Mouse (Mus musculus): ENCODE measurements around the gene Csnk2a1. TPM values are rescaled to one million over a fixed set of nuclear protein-coding genes. Genes with fewer than 3 reads are reported as not detected.

Csnk2a1 gene
- polyA plus RNA-seq, 1 experiment: 3.4 TPM

GRCm38 (mm10) chr2:152292475-152292874 lies 65.8 kb downstream of the Csnk2a1 start:
- no peaks in the 10 kb centered on the region for H3K9me3 ChIP-seq
- no peaks in the 10 kb centered on the region for H3K27me3 ChIP-seq (replicated peaks)
- no peak for TF ChIP-seq GATA1 (IDR thresholded peaks at IDR 0.05; ENCODE audit: borderline replicate concordance, low read length)
- no peak for TF ChIP-seq FLI1 (IDR thresholded peaks at IDR 0.05; ENCODE audit: low read length)
- H3K36me3 ChIP-seq (replicated peaks; ENCODE audit: low read length): peaks cover 27% of the 10 kb centered on the region
- no peak overlapping the region for H3K4me3 ChIP-seq (replicated peaks)
- H3K4me1 ChIP-seq: peaks cover 36% of the 10 kb centered on the region

DNA sequence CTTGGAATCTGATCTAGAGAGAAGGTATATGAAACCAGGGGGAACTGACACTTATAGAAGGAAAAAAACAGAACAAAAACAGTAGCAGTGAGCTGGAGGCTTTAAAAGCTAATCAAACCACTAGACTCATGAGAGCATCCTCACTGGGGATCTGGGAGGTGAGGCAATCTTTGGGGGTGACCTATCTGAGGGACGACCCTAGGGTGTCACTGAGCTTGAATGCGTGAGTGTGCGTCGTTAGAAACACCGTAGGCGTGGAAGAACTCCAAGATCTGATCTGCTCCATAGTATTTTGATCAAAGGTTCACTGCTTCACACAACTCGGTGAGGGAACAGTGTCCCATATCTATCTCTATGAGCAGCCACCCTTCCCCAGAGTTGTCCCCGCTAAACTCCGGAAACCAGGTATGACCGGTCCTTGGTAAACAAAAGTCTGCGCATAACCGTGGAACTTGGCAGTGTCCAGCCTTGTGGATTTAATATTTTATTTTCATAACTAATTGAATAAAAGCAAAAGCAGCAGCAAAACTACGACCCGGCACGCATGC lies 66.6 kb downstream of the Csnk2a1 start:
- no peaks in the 10 kb centered on the region for H3K9me3 ChIP-seq

GRCm38 (mm10) chr2:152293727-152294475 lies 67.3 kb downstream of the Csnk2a1 start, which contains the start of gene Tbc1d20:
Gene Tbc1d20 (plus strand): TSS chr2:152293828.
- Histone ChIP-seq H3K4me3 (replicated peaks) (peak within 1 kb of the TSS; percentile 96), H3K9me3 (no peaks in the 10 kb centered on the region), H3K36me3 (replicated peaks; ENCODE audit: low read length) (peaks cover 19% of the 10 kb centered on the region), H3K27me3 (replicated peaks) (no peaks in the 10 kb centered on the region), H3K4me1 (peaks cover 51% of the 10 kb centered on the region)
- TF ChIP-seq GATA1 (IDR thresholded peaks at IDR 0.05; ENCODE audit: borderline replicate concordance, low read length): no peak
- TF ChIP-seq FLI1 (IDR thresholded peaks at IDR 0.05; ENCODE audit: low read length): no peak

More for the DNA sequence above, 66.6 kb downstream of the Csnk2a1 start:
- TF ChIP-seq FLI1 (IDR thresholded peaks at IDR 0.05; ENCODE audit: low read length): no peak
- no peak for TF ChIP-seq GATA1 (IDR thresholded peaks at IDR 0.05; ENCODE audit: borderline replicate concordance, low read length)
- Histone ChIP-seq H3K36me3 (replicated peaks; ENCODE audit: low read length) (peaks cover 21% of the 10 kb centered on the region), H3K27me3 (replicated peaks) (no peaks in the 10 kb centered on the region), H3K4me3 (replicated peaks) (peak overlapping the region; percentile 96), H3K4me1 (peaks cover 44% of the 10 kb centered on the region)

DNA sequence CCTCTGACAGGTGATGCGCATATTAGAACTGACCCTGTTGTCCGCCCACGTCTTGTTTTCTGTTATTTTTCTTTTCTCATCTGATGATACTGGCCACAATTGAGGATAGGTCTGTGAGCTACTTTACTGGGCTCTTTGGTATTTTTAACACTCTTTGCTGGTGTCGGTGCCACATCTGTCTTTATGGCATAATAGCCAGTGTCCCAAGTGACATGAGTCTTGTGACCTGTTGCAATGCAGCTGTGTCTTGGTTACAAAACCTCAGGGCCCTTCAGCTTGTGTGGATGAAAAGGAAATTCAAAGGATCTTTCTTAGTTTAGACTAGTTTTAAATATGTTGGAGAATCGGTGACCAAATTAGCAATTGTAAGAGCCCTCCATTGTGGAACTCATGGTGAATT lies 67.9 kb downstream of the Csnk2a1 start:
- peak overlapping the region; percentile 96 for H3K4me3 ChIP-seq (replicated peaks)
- H3K27me3 ChIP-seq (replicated peaks): no peaks in the 10 kb centered on the region
- H3K36me3 ChIP-seq (replicated peaks; ENCODE audit: low read length): peaks cover 19% of the 10 kb centered on the region
- no peak for TF ChIP-seq GATA1 (IDR thresholded peaks at IDR 0.05; ENCODE audit: borderline replicate concordance, low read length)
- no peak for TF ChIP-seq FLI1 (IDR thresholded peaks at IDR 0.05; ENCODE audit: low read length)
- H3K9me3 ChIP-seq: no peaks in the 10 kb centered on the region
- H3K4me1 ChIP-seq: peaks cover 51% of the 10 kb centered on the region

DNA sequence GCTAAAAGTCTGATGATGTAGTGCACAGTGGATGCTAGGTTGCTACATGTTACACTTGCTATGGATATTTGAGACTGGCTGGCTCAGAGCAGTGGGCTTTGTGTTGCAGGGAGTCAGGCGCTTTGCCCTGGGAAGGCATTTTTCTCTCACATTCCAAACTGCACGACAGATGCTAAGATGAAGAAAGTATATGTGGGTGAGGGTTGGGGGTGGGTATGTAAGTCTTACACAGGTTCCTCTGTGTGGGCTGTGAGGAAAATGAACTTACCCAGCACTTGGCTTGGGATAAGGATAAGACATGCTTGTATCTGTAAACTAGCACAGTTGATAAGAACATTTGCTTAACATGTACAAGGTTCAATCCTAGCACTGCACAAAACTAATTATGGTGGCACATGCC lies 76.2 kb downstream of the Csnk2a1 start:
- Histone ChIP-seq H3K4me1 (peaks cover 11% of the 10 kb centered on the region), H3K4me3 (replicated peaks) (no peak overlapping the region), H3K27me3 (replicated peaks) (no peaks in the 10 kb centered on the region), H3K9me3 (no peaks in the 10 kb centered on the region), H3K36me3 (replicated peaks; ENCODE audit: low read length) (peaks cover 80% of the 10 kb centered on the region)
- no peak for TF ChIP-seq FLI1 (IDR thresholded peaks at IDR 0.05; ENCODE audit: low read length)
- no peak for TF ChIP-seq GATA1 (IDR thresholded peaks at IDR 0.05; ENCODE audit: borderline replicate concordance, low read length)

GRCm38 (mm10) chr2:152303781-152304180 lies 77.1 kb downstream of the Csnk2a1 start:
- Histone ChIP-seq H3K27me3 (replicated peaks) (no peaks in the 10 kb centered on the region), H3K4me3 (replicated peaks) (no peak overlapping the region), H3K4me1 (peaks cover 2% of the 10 kb centered on the region), H3K36me3 (replicated peaks; ENCODE audit: low read length) (peaks cover 88% of the 10 kb centered on the region), H3K9me3 (no peaks in the 10 kb centered on the region)
- TF ChIP-seq FLI1 (IDR thresholded peaks at IDR 0.05; ENCODE audit: low read length) (no peak), GATA1 (IDR thresholded peaks at IDR 0.05; ENCODE audit: borderline replicate concordance, low read length) (no peak)

- peaks cover 95% of the 10 kb centered on the region for H3K36me3 ChIP-seq (replicated peaks; ENCODE audit: low read length)
Measured at GRCm38 (mm10) chr2:152305480-152305879, 78.8 kb downstream of the Csnk2a1 start.

GRCm38 (mm10) chr2:152307186-152307585 lies 80.5 kb downstream of the Csnk2a1 start:
- Histone ChIP-seq H3K36me3 (replicated peaks; ENCODE audit: low read length) (peaks cover 98% of the 10 kb centered on the region), H3K4me1 (no peaks in the 10 kb centered on the region), H3K9me3 (no peaks in the 10 kb centered on the region), H3K4me3 (replicated peaks) (no peak overlapping the region), H3K27me3 (replicated peaks) (no peaks in the 10 kb centered on the region)
- no peak for TF ChIP-seq GATA1 (IDR thresholded peaks at IDR 0.05; ENCODE audit: borderline replicate concordance, low read length)
- TF ChIP-seq FLI1 (IDR thresholded peaks at IDR 0.05; ENCODE audit: low read length): no peak

More at GRCm38 (mm10) chr2:152305480-152305879, 78.8 kb downstream of the Csnk2a1 start:
- no peak overlapping the region for H3K4me3 ChIP-seq (replicated peaks)
- H3K27me3 ChIP-seq (replicated peaks): no peaks in the 10 kb centered on the region
- H3K9me3 ChIP-seq: no peaks in the 10 kb centered on the region
- H3K4me1 ChIP-seq: no peaks in the 10 kb centered on the region
- TF ChIP-seq GATA1 (IDR thresholded peaks at IDR 0.05; ENCODE audit: borderline replicate concordance, low read length) (no peak), FLI1 (IDR thresholded peaks at IDR 0.05; ENCODE audit: low read length) (no peak)

DNA sequence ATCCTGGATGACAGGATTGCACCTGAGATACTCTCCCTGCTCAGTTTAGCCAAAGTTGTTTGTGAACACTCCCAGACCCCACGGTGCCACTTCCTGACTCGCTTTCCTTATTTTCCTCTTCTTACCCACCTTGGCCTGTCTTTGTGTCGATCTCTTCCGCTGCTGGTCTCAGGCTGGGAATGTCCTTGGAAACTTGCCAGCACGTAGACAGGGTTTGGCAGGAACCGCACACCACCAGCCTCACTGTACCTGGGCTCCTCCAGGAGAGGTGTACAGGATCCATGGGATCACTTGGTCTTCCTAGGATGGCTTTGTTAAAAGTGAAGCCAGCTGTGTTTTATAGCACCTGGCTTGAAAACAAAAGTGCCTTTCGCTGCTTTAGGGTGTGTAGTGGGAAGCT lies 86.4 kb downstream of the Csnk2a1 start:
- TF ChIP-seq FLI1 (IDR thresholded peaks at IDR 0.05; ENCODE audit: low read length): no peak
- no peak for TF ChIP-seq GATA1 (IDR thresholded peaks at IDR 0.05; ENCODE audit: borderline replicate concordance, low read length)
- H3K4me1 ChIP-seq: no peaks in the 10 kb centered on the region
- no peaks in the 10 kb centered on the region for H3K9me3 ChIP-seq
- H3K36me3 ChIP-seq (replicated peaks; ENCODE audit: low read length): peaks cover 98% of the 10 kb centered on the region
- H3K4me3 ChIP-seq (replicated peaks): no peak overlapping the region
- no peaks in the 10 kb centered on the region for H3K27me3 ChIP-seq (replicated peaks)

DNA sequence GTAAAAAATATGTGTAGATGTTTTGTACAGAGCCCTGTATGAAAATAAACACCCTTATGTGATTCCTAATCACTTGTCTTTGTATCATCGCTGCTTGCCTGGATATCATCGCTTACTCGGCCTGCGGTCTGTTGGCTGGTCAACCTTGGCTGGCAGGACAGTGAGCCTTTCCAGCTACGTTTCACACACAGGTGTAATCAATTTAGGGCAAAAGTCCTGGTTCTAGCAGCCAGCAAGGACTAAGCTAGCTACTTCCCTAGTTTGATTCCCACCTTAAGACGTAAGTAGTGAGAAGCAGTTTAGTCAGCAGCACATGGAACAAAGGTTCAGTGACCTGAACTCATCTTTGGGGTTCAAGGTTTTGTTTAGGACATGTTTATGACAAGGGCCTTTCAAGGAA lies 87.3 kb downstream of the Csnk2a1 start:
- Histone ChIP-seq H3K36me3 (replicated peaks; ENCODE audit: low read length) (peaks cover 98% of the 10 kb centered on the region), H3K9me3 (no peaks in the 10 kb centered on the region)
- TF ChIP-seq GATA1 (IDR thresholded peaks at IDR 0.05; ENCODE audit: borderline replicate concordance, low read length) (no peak), FLI1 (IDR thresholded peaks at IDR 0.05; ENCODE audit: low read length) (no peak)

More for the DNA sequence above, 87.3 kb downstream of the Csnk2a1 start:
- H3K4me1 ChIP-seq: no peaks in the 10 kb centered on the region
- no peaks in the 10 kb centered on the region for H3K27me3 ChIP-seq (replicated peaks)
- no peak overlapping the region for H3K4me3 ChIP-seq (replicated peaks)

All from megakaryocyte, embryonic 14.5 days (primary cell).